ENCODE assay signal across 8 mouse cellular contexts in the genomic region with DNA sequence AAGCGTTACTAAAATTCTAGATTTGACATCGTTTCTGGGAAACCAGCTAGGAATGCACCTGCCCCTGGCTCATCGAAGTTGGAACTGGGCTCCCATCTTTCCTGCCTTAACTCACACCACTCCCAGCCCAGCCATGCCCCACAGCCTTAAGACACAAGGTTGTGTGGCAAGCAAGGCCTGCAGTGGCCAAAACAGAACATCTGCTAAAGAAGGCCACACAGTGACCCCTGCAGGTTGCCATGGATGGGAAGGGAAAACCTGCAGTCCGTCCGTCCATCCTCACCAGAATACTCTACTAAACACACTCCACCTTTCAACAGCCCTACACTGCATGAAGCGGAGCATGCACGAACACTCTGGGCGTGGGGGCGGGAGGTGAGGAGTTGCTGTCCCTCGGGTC. TPM values are rescaled to one million over a fixed set of nuclear protein-coding genes. Genes with fewer than 3 reads are reported as not detected.
DNase-seq lines count a peak whose midpoint lies in the region; ATAC-seq lines count a peak whose summit lies in the region.

No protein-coding gene starts in this region.

- H3K4me3 ChIP-seq in hindbrain, embryonic 12.5 days = no peak overlapping the region
- H3K4me3 ChIP-seq in hindbrain, embryonic 11.5 days (ENCODE audit: low read depth, low read length) = no peak overlapping the region
- H3K4me3 ChIP-seq in kidney, embryonic 16.5 days (ENCODE audit: low read length) = no peak overlapping the region

- no peak overlapping the region for H3K9ac ChIP-seq in hindbrain, embryonic 12.5 days
- no peak overlapping the region for H3K9ac ChIP-seq in hindbrain, embryonic 11.5 days (ENCODE audit: low read depth, low read length)
- H3K9ac ChIP-seq in kidney, embryonic 16.5 days (replicated peaks; ENCODE audit: low read length) = 0 out of 2 replicates have a peak overlapping the region, but pooled peaks have one; percentile 7

- ATAC-seq in hindbrain, embryonic 12.5 days (ENCODE audit: low FRiP score) = no peak
- ATAC-seq in hindbrain, embryonic 11.5 days (ENCODE audit: low FRiP score) = no peak
- ATAC-seq in kidney, embryonic 16.5 days (ENCODE audit: low FRiP score, low TSS enrichment) = peak; percentile 12; the same call in 1 of the 2 replicates
- peak; percentile 29; the same call in 1 of the 2 replicates for ATAC-seq in megakaryocyte-erythroid progenitor cell, adult 5-6 weeks (replicated peaks; ENCODE audit: low FRiP score, low TSS enrichment, poor library complexity, severe bottlenecking)

- no peak overlapping the region for H3K4me2 ChIP-seq in hindbrain, embryonic 12.5 days (replicated peaks)
- no peak overlapping the region for H3K4me2 ChIP-seq in hindbrain, embryonic 11.5 days (replicated peaks; ENCODE audit: low read depth, low read length)
- 0 out of 2 replicates have a peak overlapping the region, but pooled peaks have one; percentile 16 for H3K4me2 ChIP-seq in kidney, embryonic 16.5 days (replicated peaks; ENCODE audit: low read depth, low read length)

- no peaks in the 10 kb centered on the region for H3K9me3 ChIP-seq in hindbrain, embryonic 12.5 days (replicated peaks)
- H3K9me3 ChIP-seq in hindbrain, embryonic 11.5 days (ENCODE audit: control insufficient read depth, low read length) = no peaks in the 10 kb centered on the region
- no peaks in the 10 kb centered on the region for H3K9me3 ChIP-seq in kidney, embryonic 16.5 days (ENCODE audit: low read length)

- no peak for DNase-seq in hindbrain, embryonic 11.5 days (ENCODE audit: low spot score)
- peak; percentile 36 for DNase-seq in adrenal gland, postnatal 25 days
- DNase-seq in heart, adult 8-10 months (ENCODE audit: low spot score) = peak; percentile 27
- DNase-seq in B cell, adult 2 months = no peak
- no peak for DNase-seq in spleen, postnatal 4 days (ENCODE audit: low spot score in 2 of 2)

- 80% methylated on average over 10 of the region's 10 CpGs for WGBS in hindbrain, embryonic 12.5 days
- WGBS in hindbrain, embryonic 11.5 days = 85% methylated on average over 10 of the region's 10 CpGs
- 70% methylated on average over 10 of the region's 10 CpGs for WGBS in kidney, embryonic 16.5 days

- peaks cover 30% of the 10 kb centered on the region for H3K4me1 ChIP-seq in hindbrain, embryonic 12.5 days
- no peaks in the 10 kb centered on the region for H3K4me1 ChIP-seq in hindbrain, embryonic 11.5 days (replicated peaks; ENCODE audit: control insufficient read depth, insufficient read depth, low read length)
- peaks cover 14% of the 10 kb centered on the region for H3K4me1 ChIP-seq in kidney, embryonic 16.5 days (ENCODE audit: insufficient read depth, low read length)

- H3K27me3 ChIP-seq in hindbrain, embryonic 12.5 days = no peaks in the 10 kb centered on the region
- H3K27me3 ChIP-seq in hindbrain, embryonic 11.5 days (ENCODE audit: control insufficient read depth, insufficient read depth, low read length) = no peaks in the 10 kb centered on the region
- H3K27me3 ChIP-seq in kidney, embryonic 16.5 days (ENCODE audit: insufficient read depth, low read length) = no peaks in the 10 kb centered on the region

- H3K27ac ChIP-seq in hindbrain, embryonic 12.5 days = peak overlapping the region; percentile 77
- no peak overlapping the region for H3K27ac ChIP-seq in hindbrain, embryonic 11.5 days (ENCODE audit: low read depth, low read length)
- H3K27ac ChIP-seq in kidney, embryonic 16.5 days (ENCODE audit: low read length) = peak overlapping the region; percentile 85

- no peaks in the 10 kb centered on the region for H3K36me3 ChIP-seq in hindbrain, embryonic 12.5 days
- no peaks in the 10 kb centered on the region for H3K36me3 ChIP-seq in hindbrain, embryonic 11.5 days (ENCODE audit: control insufficient read depth, insufficient read depth, low read length)
- no peaks in the 10 kb centered on the region; the same call in 1 of the 2 replicates for H3K36me3 ChIP-seq in kidney, embryonic 16.5 days (ENCODE audit: insufficient read depth, low read length)

RNA-seq across cellular contexts. Expression of a gene that starts 31.5 kb away (rescaled TPM):
- 21.7 and 23.7 TPM in 2 replicates for polyA plus RNA-seq in hindbrain, embryonic 12.5 days (2016; fragmentation: Nextera tagmentation; extraction: Ambion mirVana)
- 17.6 and 22.0 TPM in 2 replicates for polyA plus RNA-seq in hindbrain, embryonic 11.5 days (2014; fragmentation: Nextera tagmentation; extraction: Ambion mirVana)
- total RNA-seq in adrenal gland, postnatal 25 days (2021) = 70.0 and 79.4 TPM in 2 replicates
- 10 to 100 TPM; 29.2 to 32.2 (median 30.1) TPM for total RNA-seq in heart, adult 8-10 months (2022)
- 9.3 and 10.5 TPM in 2 replicates for polyA plus RNA-seq in kidney, embryonic 16.5 days (2015; fragmentation: Nextera tagmentation; extraction: Ambion mirVana)
- total RNA-seq in megakaryocyte-erythroid progenitor cell, adult 5-6 weeks (2014; fragmentation: Nextera tagmentation) = 64.2 and 81.5 TPM in 2 replicates
- total RNA-seq in megakaryocyte-erythroid progenitor cell, adult 5-6 weeks (2017) = 21.1 and 40.5 TPM in 2 replicates

Comparison
In these comparisons a context has a peak if more than half of its experiments do, and no peak if none do; other contexts are left out.
1. ATAC-seq: peak in kidney, embryonic 16.5 days (single experiment) and megakaryocyte-erythroid progenitor cell, adult 5-6 weeks (single experiment); none in hindbrain, embryonic 12.5 days (single experiment) and hindbrain, embryonic 11.5 days (single experiment).
2. DNase-seq: peak in adrenal gland, postnatal 25 days (single experiment) and heart, adult 8-10 months (single experiment); none in hindbrain, embryonic 11.5 days (single experiment), B cell, adult 2 months (0 of 2) and spleen, postnatal 4 days (0 of 2).